In genomic region chr11:59338736-59339120, GRCm38 (mm10) we compare ENCODE assay signal across 25 mouse cellular contexts. TPM values are rescaled to one million over a fixed set of nuclear protein-coding genes. Genes with fewer than 3 reads are reported as not detected.
DNase-seq lines count a peak whose midpoint lies in the region; ATAC-seq and TF ChIP-seq lines count a peak whose summit lies in the region.
"Had no signal": no experiment of that assay in that cellular context is flagged by ENCODE, and none has a peak within 500 bp of the region (broad histone marks: within the 10 kb centered on the region; RNA-seq: fewer than 3 reads in every experiment).

No protein-coding gene starts in this region.

- H3K27me3 ChIP-seq in liver, adult 2 months (ENCODE audit: control insufficient read depth, insufficient read depth, low read length) = no peaks in the 10 kb centered on the region
- no peaks in the 10 kb centered on the region for H3K27me3 ChIP-seq in liver, postnatal 0 days (ENCODE audit: insufficient read depth, low read length)
- H3K27me3 ChIP-seq in intestine, postnatal 0 days (replicated peaks; ENCODE audit: control insufficient read depth, insufficient read depth, low read length) = no peaks in the 10 kb centered on the region
- H3K27me3 ChIP-seq: limb, embryonic 15.5 days; neural tube, embryonic 13.5 days had no signal

- H3K4me2 ChIP-seq in liver, postnatal 0 days (ENCODE audit: low read depth, low read length) = no peak overlapping the region
- H3K4me2 ChIP-seq in intestine, postnatal 0 days (replicated peaks; ENCODE audit: low read depth) = no peak overlapping the region
- H3K4me2 ChIP-seq: forebrain, embryonic 12.5 days; limb, embryonic 15.5 days; midbrain, embryonic 13.5 days; neural tube, embryonic 13.5 days had no signal

- peak; percentile 18 for DNase-seq in liver, adult 2 months (ENCODE audit: extremely low read depth, low read depth, low spot score)
- DNase-seq in liver, postnatal 0 days = no peak
- DNase-seq in frontal cortex, postnatal 36 days (ENCODE audit: low spot score in 2 of 2) = peak; percentile 56 to 89
- peak in 1 of 2 experiments; percentile 56 for DNase-seq in left cerebral cortex, adult 2 months (ENCODE audit: extremely low spot score in 1 of 2, low spot score in 2 of 2)
- peak; percentile 63 to 83 for DNase-seq in right cerebral cortex, postnatal 36 days (ENCODE audit: low spot score in 2 of 2)
- no peak for DNase-seq in kidney, adult 11 months
- DNase-seq: adrenal gland, adult 8-10 months; cerebellum, adult 11 months; kidney, postnatal 10 days; lung, postnatal 14 days; thymus, postnatal 36 days had no signal

- TF ChIP-seq POLR2A in liver, adult 2 months (IDR thresholded peaks at IDR 0.05; ENCODE audit: extremely low read depth, insufficient read depth, low read length) = no peak

- H3K9ac ChIP-seq in liver, adult 2 months (ENCODE audit: low read depth, low read length) = no peak overlapping the region
- no peak overlapping the region for H3K9ac ChIP-seq in liver, postnatal 0 days (replicated peaks)
- H3K9ac ChIP-seq in intestine, postnatal 0 days (ENCODE audit: low read depth, low read length) = no peak overlapping the region
- H3K9ac ChIP-seq: forebrain, embryonic 12.5 days; limb, embryonic 15.5 days; midbrain, embryonic 13.5 days; neural tube, embryonic 13.5 days had no signal

- intact Hi-C loops in left cerebral cortex, adult 2 months (cut with DNase I) = loop anchor here (1.0 to 5.0 kb wide), 2 partner anchors 30 to 74 kb away; no protein-coding TSS in a partner anchor

- no peaks in the 10 kb centered on the region for H3K36me3 ChIP-seq in liver, adult 2 months (ENCODE audit: control insufficient read depth, insufficient read depth, low read length)
- no peaks in the 10 kb centered on the region for H3K36me3 ChIP-seq in liver, postnatal 0 days (replicated peaks; ENCODE audit: insufficient read depth, low read length)
- H3K36me3 ChIP-seq in intestine, postnatal 0 days (ENCODE audit: control insufficient read depth, insufficient read depth) = no peaks in the 10 kb centered on the region
- H3K36me3 ChIP-seq: forebrain, embryonic 12.5 days; hindbrain, embryonic 10.5 days; limb, embryonic 15.5 days; midbrain, embryonic 13.5 days; neural tube, embryonic 13.5 days had no signal

- no peaks in the 10 kb centered on the region for H3K4me1 ChIP-seq in liver, adult 2 months (ENCODE audit: control insufficient read depth, insufficient read depth, low read length)
- H3K4me1 ChIP-seq in liver, postnatal 0 days (ENCODE audit: insufficient read depth) = no peaks in the 10 kb centered on the region
- H3K4me1 ChIP-seq in intestine, postnatal 0 days (replicated peaks; ENCODE audit: control insufficient read depth, insufficient read depth, low read length) = no peaks in the 10 kb centered on the region

- no peak overlapping the region for H3K4me3 ChIP-seq in liver, adult 2 months (ENCODE audit: insufficient read depth, low read depth, low read length)
- no peak overlapping the region for H3K4me3 ChIP-seq in liver, postnatal 0 days (ENCODE audit: low read depth, low read length)
- H3K4me3 ChIP-seq in left cerebral cortex, adult 2 months = no peak overlapping the region
- H3K4me3 ChIP-seq in intestine, postnatal 0 days (ENCODE audit: low read depth, low read length) = no peak overlapping the region
- H3K4me3 ChIP-seq: forebrain, embryonic 12.5 days; hindbrain, embryonic 10.5 days; limb, embryonic 15.5 days; midbrain, embryonic 13.5 days; neural tube, embryonic 13.5 days had no signal

- H3K79me2 ChIP-seq in liver, adult 2 months (ENCODE audit: control insufficient read depth, insufficient read depth, low read length) = no peaks in the 10 kb centered on the region

- TF ChIP-seq CTCF in liver, adult 2 months (IDR thresholded peaks at IDR 0.05; ENCODE audit: low read depth, low read length) = no peak
- TF ChIP-seq CTCF in liver, postnatal 0 days (IDR thresholded peaks at IDR 0.05; ENCODE audit: low read depth) = no peak
- no peak for TF ChIP-seq CTCF in left cerebral cortex, adult 2 months (IDR thresholded peaks at IDR 0.05)
- no peak for TF ChIP-seq CTCF in intestine, postnatal 0 days (IDR thresholded peaks at IDR 0.05; ENCODE audit: low read depth)

- no peak overlapping the region for H3K27ac ChIP-seq in liver, adult 2 months (replicated peaks; ENCODE audit: insufficient read depth, low read depth, low read length)
- no peak overlapping the region for H3K27ac ChIP-seq in liver, postnatal 0 days (ENCODE audit: low read depth)
- H3K27ac ChIP-seq in left cerebral cortex, adult 2 months = peak overlapping the region; percentile 92
- no peak overlapping the region for H3K27ac ChIP-seq in intestine, postnatal 0 days (ENCODE audit: low read depth, low read length)
- H3K27ac ChIP-seq: forebrain, embryonic 12.5 days; limb, embryonic 15.5 days; midbrain, embryonic 13.5 days; neural tube, embryonic 13.5 days; stomach, postnatal 0 days had no signal

- ATAC-seq in liver, postnatal 0 days = no peak
- no peak for ATAC-seq in intestine, postnatal 0 days
- ATAC-seq: hindbrain, postnatal 0 days; midbrain, embryonic 13.5 days had no signal

- H3K9me3 ChIP-seq in liver, postnatal 0 days (ENCODE audit: low read length) = no peaks in the 10 kb centered on the region
- H3K9me3 ChIP-seq in intestine, postnatal 0 days (ENCODE audit: control insufficient read depth) = no peaks in the 10 kb centered on the region
- H3K9me3 ChIP-seq: forebrain, embryonic 12.5 days; hindbrain, embryonic 10.5 days; limb, embryonic 15.5 days; midbrain, embryonic 13.5 days; neural tube, embryonic 13.5 days had no signal

- 92% methylated on average over 2 of the region's 2 CpGs for WGBS in liver, adult 2 months
- 75% methylated on average over 2 of the region's 2 CpGs for WGBS in liver, postnatal 0 days (ENCODE audit: insufficient replicate concordance)
- WGBS in intestine, postnatal 0 days = 87% methylated on average over 2 of the region's 2 CpGs

- TF ChIP-seq EP300 in liver, postnatal 0 days (IDR thresholded peaks at IDR 0.05; ENCODE audit: low read depth) = no peak

RNA-seq across cellular contexts. Expression of gene Wnt9a, which starts 32.0 kb away (rescaled TPM):
- total RNA-seq in liver, adult 2 months (2014; rRNA removed) = 0.13 and 0.37 TPM in 2 replicates
- polyA plus RNA-seq in liver, adult 2 months (2012; rRNA removed) = 0.46 TPM in 2 replicates
- polyA plus RNA-seq in liver, postnatal 0 days (2015; fragmentation: Nextera tagmentation; extraction: Ambion mirVana) = 0.16 and 0.18 TPM in 2 replicates
- total RNA-seq in left cerebral cortex, adult 2 months (2021) = 10 to 100 TPM; 12.2 to 19.7 TPM
- 2.2 and 2.4 TPM in 2 replicates for polyA plus RNA-seq in intestine, postnatal 0 days (2015; fragmentation: Nextera tagmentation; extraction: Ambion mirVana)
- total RNA-seq: megakaryocyte, adult 5-6 weeks had no signal

RNA-seq across cellular contexts. Expression of gene Prss38, which starts 36.7 kb away (rescaled TPM):
- total RNA-seq in liver, adult 2 months (2014; rRNA removed) = not detected in 2 replicates
- polyA plus RNA-seq in liver, adult 2 months (2012; rRNA removed) = not detected in 2 replicates
- polyA plus RNA-seq in liver, postnatal 0 days (2015; fragmentation: Nextera tagmentation; extraction: Ambion mirVana) = not detected in 2 replicates
- total RNA-seq in left cerebral cortex, adult 2 months (2021) = not detected
- polyA plus RNA-seq in intestine, postnatal 0 days (2015; fragmentation: Nextera tagmentation; extraction: Ambion mirVana) = not detected in 2 replicates
- total RNA-seq: adrenal gland, adult 8-10 months; gastrocnemius, postnatal 4 days; hindbrain, postnatal 0 days; left cerebral cortex, adult 8-10 months; megakaryocyte, adult 5-6 weeks had no signal
- polyA plus RNA-seq: embryonic facial prominence, embryonic 11.5 days; forebrain, embryonic 12.5 days; heart, postnatal 0 days; hindbrain, embryonic 10.5 days; hindbrain, postnatal 0 days; liver, embryonic 16.5 days; midbrain, embryonic 13.5 days; neural tube, embryonic 13.5 days; stomach, postnatal 0 days had no signal

RNA-seq across cellular contexts. Expression of gene Wnt3a, which starts 48.2 kb away (rescaled TPM):
- not detected in 2 replicates for total RNA-seq in liver, adult 2 months (2014; rRNA removed)
- not detected in 2 replicates for polyA plus RNA-seq in liver, adult 2 months (2012; rRNA removed)
- not detected in 2 replicates for polyA plus RNA-seq in liver, postnatal 0 days (2015; fragmentation: Nextera tagmentation; extraction: Ambion mirVana)
- not detected for total RNA-seq in left cerebral cortex, adult 2 months (2021)
- not detected in 2 replicates for polyA plus RNA-seq in intestine, postnatal 0 days (2015; fragmentation: Nextera tagmentation; extraction: Ambion mirVana)
- total RNA-seq: adrenal gland, adult 8-10 months; gastrocnemius, postnatal 4 days; left cerebral cortex, adult 8-10 months; megakaryocyte, adult 5-6 weeks had no signal
- polyA plus RNA-seq: heart, postnatal 0 days; liver, embryonic 16.5 days had no signal

Comparison
In these comparisons a context has a peak if more than half of its experiments do, and no peak if none do; other contexts are left out.
1. DNase-seq: peak in liver, adult 2 months (single experiment), frontal cortex, postnatal 36 days (2 of 2) and right cerebral cortex, postnatal 36 days (2 of 2); none in liver, postnatal 0 days (single experiment) and kidney, adult 11 months (single experiment).